Mouse (Mus musculus) midbrain, embryonic 12.5 days (tissue): ENCODE results near the gene Zfp868. TPM values are rescaled to one million over a fixed set of nuclear protein-coding genes. Genes with fewer than 3 reads are reported as not detected.
"Not testable (repeated sequence)": the region's sequence is repeated elsewhere in the genome, so short reads cannot be mapped to it uniquely, and the experiment has no call there.

ENCODE experiments used
- ATAC-seq: fragments of 200-750 bp; cut with Nextera tagmentation; 2 replicates; pipeline ENCODE4 v1.8.0; 2017; ENCODE audit warnings: low read depth, moderate TSS enrichment, moderate library complexity; ENCODE audit not compliant: low FRiP score
- H3K27ac ChIP-seq: fragments of 300-500 bp; sonication (generic); replicated peaks from 2 replicates; pipeline ENCODE4 v1.5.1; 2016; ENCODE audit warnings: mild to moderate bottlenecking
- H3K27me3 ChIP-seq: fragments of 300-500 bp; sonication (generic); 2 replicates; pipeline ENCODE4 v1.6.1; 2016; ENCODE audit warnings: mild to moderate bottlenecking
- H3K36me3 ChIP-seq: fragments of 300-500 bp; sonication (generic); 2 replicates; pipeline ENCODE4 v1.6.1; 2016
- H3K4me1 ChIP-seq: fragments of 300-500 bp; sonication (generic); 2 replicates; pipeline ENCODE4 v1.6.1; 2016
- H3K4me2 ChIP-seq: fragments of 300-500 bp; sonication (generic); replicated peaks from 2 replicates; pipeline ENCODE4 v1.6.1; 2016; ENCODE audit warnings: mild to moderate bottlenecking, moderate library complexity
- H3K4me3 ChIP-seq: fragments of 300-500 bp; sonication (generic); 2 replicates; pipeline ENCODE4 v1.5.1; 2016; ENCODE audit warnings: mild to moderate bottlenecking
- H3K9ac ChIP-seq: fragments of 300-500 bp; sonication (generic); replicated peaks from 2 replicates; pipeline ENCODE4 v1.6.1; 2016; ENCODE audit warnings: mild to moderate bottlenecking, moderate library complexity
- H3K9me3 ChIP-seq: fragments of 300-500 bp; sonication (generic); 2 replicates; pipeline ENCODE4 v1.6.1; 2016; ENCODE audit warnings: mild to moderate bottlenecking
- WGBS: fragments of 180-500 bp; shearing (Covaris S2); methylation state at CpG from one replicate; pipeline ENCODE4 v1.1.7; 2016; 5-methylcytosine and 5-hydroxymethylcytosine counted together
- polyA plus RNA-seq: library from polyadenylated mRNA; unstranded; fragments of >200 nt; fragmentation: Nextera tagmentation; extraction: Ambion mirVana; gene quantifications from 2 replicates; pipeline ENCODE4 v1.2.1, GENCODE M21; 2016

The Zfp868 gene
- 42.0 and 42.4 TPM in 2 replicates for polyA plus RNA-seq

DNA sequence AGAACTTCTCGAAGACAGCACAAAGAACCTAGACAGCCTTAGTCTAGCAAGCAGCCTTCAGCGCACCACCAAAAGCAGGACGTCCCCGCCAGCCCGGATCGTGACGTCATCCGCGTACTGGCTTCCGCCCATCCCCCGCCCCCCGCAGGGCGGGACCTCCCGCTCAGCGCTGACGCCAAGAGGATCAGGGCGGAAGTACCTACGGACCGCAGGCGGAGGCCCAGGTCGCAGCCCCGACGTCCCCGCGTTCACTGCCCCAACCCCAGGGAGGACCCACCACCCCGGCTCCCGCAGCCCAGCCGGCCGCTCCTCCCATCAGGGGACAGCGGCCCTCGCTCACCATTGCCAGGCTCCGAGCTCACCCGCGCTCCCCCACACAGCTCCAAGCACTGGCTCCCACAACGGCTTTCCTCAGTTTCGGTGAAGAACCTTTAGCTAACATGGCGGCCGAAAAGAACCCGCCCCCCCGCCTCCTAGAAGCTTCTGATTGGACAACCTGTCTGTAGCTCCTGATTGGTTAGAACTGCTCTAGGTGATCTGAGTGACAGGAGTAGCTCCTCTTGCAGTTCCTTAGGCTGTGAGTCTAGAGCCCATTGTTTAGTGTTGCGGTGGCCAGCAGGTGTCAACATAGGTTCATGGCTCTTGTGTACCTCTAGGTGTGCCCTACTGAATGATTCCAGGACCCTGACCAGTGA, at the start of gene Zfp868:
Gene Zfp868 (minus strand): TSS at position 454 of the 695 bp plus-strand sequence.
- Histone ChIP-seq H3K4me1 (peaks cover 11% of the 10 kb centered on the region), H3K36me3 (peaks cover 3% of the 10 kb centered on the region; the same call in 1 of the 2 replicates), H3K4me3 (peak within 1 kb of the TSS; percentile 82), H3K27ac (peak within 1 kb of the TSS; percentile 97), H3K9ac (peak within 1 kb of the TSS; percentile 77), H3K4me2 (peak within 1 kb of the TSS; percentile 52), H3K9me3 (no peaks in the 10 kb centered on the region), H3K27me3 (no peaks in the 10 kb centered on the region)
- peak; percentile 100 for ATAC-seq
- WGBS = under 1% methylated on average over 41 of the region's 41 CpGs

DNA sequence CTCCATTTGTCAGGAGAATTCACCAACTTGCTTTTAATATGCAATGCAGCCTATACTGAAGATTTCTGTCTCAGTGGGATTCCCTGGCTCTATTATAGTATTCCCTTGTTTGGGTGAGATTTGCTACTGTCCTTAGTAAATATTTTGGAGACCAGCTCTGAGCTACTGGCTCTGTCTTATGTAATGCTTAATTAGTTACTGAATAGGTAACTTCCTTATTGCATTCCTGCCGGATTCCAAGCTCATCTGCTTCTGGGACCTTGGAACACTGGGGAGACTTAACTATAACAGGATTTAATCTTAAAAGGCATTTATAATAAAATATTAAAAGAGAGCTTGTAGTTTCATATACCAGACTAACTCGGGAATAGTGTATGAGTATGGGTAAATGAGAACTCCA, 39.7 kb upstream of the Zfp868 start:
- 87% methylated on average over 2 of the region's 2 CpGs for WGBS

DNA sequence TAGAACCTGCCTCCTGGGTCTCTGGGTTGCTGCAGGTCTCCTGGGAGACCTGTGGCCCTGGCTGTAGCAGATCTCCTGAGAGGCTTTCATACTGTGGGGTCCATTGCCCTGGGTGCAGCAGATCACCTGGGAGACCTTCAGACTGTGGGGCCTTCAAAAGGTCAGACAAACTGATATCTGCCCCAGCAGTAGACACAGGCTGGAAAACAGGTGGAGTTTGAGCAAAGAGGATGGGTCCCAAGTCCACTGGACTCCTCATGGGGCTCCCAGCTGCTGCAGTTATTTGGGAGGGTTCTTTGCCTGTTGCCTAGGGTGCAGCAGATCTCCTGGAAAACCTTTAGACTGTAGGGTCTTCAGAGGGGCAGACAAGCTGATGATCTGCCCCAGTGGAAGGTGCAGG, 35.9 kb upstream of the Zfp868 start:
- ATAC-seq = no peak
- Histone ChIP-seq H3K27ac (no peak overlapping the region), H3K36me3 (peaks cover 31% of the 10 kb centered on the region)

More for the DNA sequence above, 39.7 kb upstream of the Zfp868 start:
- peaks cover 11% of the 10 kb centered on the region for H3K9me3 ChIP-seq
- not testable (repeated sequence) for H3K9ac ChIP-seq, H3K4me2 ChIP-seq, H3K27me3 ChIP-seq, ATAC-seq, H3K4me3 ChIP-seq, H3K4me1 ChIP-seq, H3K27ac ChIP-seq
- peaks cover 24% of the 10 kb centered on the region for H3K36me3 ChIP-seq

DNA sequence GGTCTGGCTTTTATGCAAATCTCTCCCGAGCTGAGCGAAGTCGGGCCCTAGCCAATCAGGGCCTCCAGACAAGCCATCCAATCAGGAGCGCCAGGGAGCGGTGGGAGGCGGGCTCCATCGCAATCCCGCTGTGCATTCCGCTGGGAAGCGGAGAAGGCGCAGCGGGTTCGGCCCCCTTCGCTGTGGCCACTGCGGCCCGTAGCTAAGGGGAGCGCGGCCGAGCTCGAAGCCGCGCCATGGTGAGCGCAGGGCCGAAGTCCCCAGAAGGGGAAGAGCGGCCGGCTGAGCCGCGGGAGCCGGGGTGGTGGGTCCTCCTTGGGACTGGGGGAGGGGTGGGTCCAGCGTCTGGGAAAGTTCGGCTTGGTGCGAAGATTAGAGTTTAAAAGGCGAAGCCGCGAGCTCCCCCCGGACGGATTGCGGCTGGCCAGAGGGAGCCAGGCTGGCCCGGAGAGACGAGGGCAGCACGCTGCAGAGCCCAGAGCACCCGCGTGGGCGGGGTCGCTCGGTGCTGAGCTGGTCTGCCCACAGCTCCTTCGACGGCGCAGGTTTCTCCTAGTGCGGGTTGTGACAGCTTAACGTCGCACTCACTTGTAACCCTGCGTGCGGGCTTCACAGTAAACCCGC, 29.1 kb upstream of the Zfp868 start, which contains the start of gene Zfp964:
Gene Zfp964 (plus strand): TSS at position 122 of the 624 bp plus-strand sequence.
- Histone ChIP-seq H3K27ac (peak within 1 kb of the TSS; percentile 87), H3K4me1 (peaks cover 8% of the 10 kb centered on the region), H3K27me3 (peaks cover 9% of the 10 kb centered on the region; the same call in 1 of the 2 replicates), H3K9ac (peak within 1 kb of the TSS; percentile 76), H3K36me3 (peaks cover under 1% of the 10 kb centered on the region; the same call in 1 of the 2 replicates), H3K4me3 (peak within 1 kb of the TSS; percentile 64), H3K4me2 (peak within 1 kb of the TSS; percentile 91), H3K9me3 (no peaks in the 10 kb centered on the region; the same call in 1 of the 2 replicates)
- peak; percentile 99 for ATAC-seq
- under 1% methylated on average over 55 of the region's 55 CpGs for WGBS

More for the DNA sequence above, 35.9 kb upstream of the Zfp868 start:
- Histone ChIP-seq H3K9ac (no peak overlapping the region), H3K4me3 (no peak overlapping the region), H3K4me2 (no peak overlapping the region), H3K4me1 (no peaks in the 10 kb centered on the region), H3K27me3 (no peaks in the 10 kb centered on the region), H3K9me3 (peaks cover 8% of the 10 kb centered on the region)

DNA sequence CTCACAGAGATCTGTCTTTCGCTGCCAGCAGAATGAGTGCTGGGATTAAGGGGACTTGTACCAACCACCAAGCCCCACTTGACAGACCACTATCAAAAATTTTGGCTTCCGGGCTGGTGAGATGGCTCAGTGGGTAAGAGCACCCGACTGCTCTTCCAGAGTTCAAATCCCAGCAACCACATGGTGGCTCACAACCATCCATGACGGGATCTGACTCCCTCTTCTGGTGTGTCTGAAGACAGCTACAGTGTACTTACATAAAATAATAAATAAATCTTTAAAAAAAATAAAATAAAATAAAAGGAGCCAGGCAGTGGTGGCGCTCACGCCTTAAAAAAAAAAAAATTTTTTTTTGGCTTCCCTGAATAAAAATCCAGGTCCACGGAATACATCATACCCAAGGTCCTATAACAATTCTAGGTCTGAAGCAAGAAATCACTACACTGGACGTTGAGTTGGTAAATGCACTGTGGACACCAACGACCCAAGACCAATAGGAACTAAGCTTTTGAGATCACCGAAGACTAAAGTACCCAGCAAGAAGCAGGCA, 28.5 kb upstream of the Zfp868 start:
- H3K9ac ChIP-seq = no peak overlapping the region

DNA sequence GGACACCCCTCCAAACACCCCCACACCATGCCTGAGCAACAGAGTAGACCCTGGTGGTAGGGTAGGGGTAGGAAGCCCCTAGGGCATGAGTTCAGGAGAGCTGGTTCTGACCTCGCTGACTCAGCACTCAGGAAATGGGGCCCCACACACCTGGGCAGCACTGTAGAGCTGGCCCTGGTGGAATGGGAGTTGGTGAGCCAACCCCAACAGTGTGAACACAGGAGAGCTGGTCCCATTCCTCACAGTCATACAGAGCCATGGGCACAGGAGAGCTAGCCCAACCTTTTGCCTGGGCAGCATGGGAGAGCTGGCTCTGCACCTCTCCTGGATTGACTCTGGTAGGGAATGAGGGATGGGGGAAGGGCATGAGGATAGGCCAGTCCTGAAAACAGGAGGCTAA, 7.3 kb downstream of the Zfp868 start:
- Histone ChIP-seq H3K4me1 (no peaks in the 10 kb centered on the region), H3K27me3 (no peaks in the 10 kb centered on the region), H3K4me2 (no peak overlapping the region), H3K4me3 (no peak overlapping the region), H3K36me3 (peaks cover 59% of the 10 kb centered on the region), H3K27ac (no peak overlapping the region), H3K9me3 (no peaks in the 10 kb centered on the region), H3K9ac (no peak overlapping the region)
- ATAC-seq = 0 out of 2 replicates have a peak, but pooled peaks have one; percentile 16
- WGBS = 91% methylated on average over 1 of the region's 1 CpGs

More for the DNA sequence above, 28.5 kb upstream of the Zfp868 start:
- Histone ChIP-seq H3K4me2 (peak overlapping the region; percentile 91), H3K4me1 (peaks cover 8% of the 10 kb centered on the region), H3K27me3 (peaks cover 9% of the 10 kb centered on the region; the same call in 1 of the 2 replicates), H3K4me3 (peak overlapping the region; percentile 64), H3K27ac (no peak overlapping the region), H3K9me3 (no peaks in the 10 kb centered on the region; the same call in 1 of the 2 replicates), H3K36me3 (no peaks in the 10 kb centered on the region)
- 44% methylated on average over 10 of the region's 10 CpGs for WGBS
- ATAC-seq = 0 out of 2 replicates have a peak, but pooled peaks have one; percentile 0

DNA sequence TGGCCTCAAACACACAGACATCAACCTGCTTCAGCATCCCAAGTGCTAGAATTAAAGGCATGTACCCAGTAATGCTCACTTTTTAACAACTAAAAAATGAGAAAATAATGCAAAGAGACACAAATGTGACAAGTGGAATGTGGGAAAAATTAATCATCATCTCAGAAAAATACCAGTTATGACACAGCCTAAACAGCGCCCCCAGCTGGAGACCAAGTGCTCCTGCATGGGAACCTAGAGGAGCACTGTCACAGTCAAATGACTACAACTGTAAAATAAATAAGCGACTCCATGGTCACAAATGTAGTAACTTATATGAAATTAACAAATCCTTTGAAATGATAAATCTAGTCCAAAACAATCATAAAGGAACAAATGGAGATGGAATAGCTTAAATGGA, 10.7 kb downstream of the Zfp868 start:
- no peak for ATAC-seq
- H3K36me3 ChIP-seq = peaks cover 88% of the 10 kb centered on the region
- 60% methylated on average over 2 of the region's 2 CpGs for WGBS

DNA sequence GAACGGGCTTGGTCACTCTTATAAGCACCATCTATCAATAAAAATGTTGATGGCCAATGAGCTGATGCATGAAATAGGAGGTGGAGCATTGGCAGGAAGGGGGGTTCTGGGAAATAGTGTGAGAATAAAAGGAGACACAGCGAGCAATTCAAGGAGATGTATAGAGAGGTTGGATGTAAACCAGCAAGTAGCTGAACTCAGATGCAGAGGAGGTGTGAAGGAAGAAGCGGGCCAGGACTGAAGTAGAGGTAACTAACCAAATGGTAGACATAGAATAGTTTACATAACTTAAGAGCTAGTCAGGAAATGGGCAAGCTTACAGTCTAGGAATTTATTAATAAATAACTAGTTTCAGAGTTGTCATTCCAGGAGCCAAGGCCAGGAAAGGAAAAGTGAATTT, 27.8 kb downstream of the Zfp868 start:
- not testable (repeated sequence) for H3K27me3 ChIP-seq, H3K27ac ChIP-seq, H3K4me1 ChIP-seq, H3K9ac ChIP-seq, H3K9me3 ChIP-seq, H3K36me3 ChIP-seq, H3K4me2 ChIP-seq, H3K4me3 ChIP-seq, ATAC-seq
- 90% methylated on average over 3 of the region's 3 CpGs for WGBS

More for the DNA sequence above, 10.7 kb downstream of the Zfp868 start:
- no peaks in the 10 kb centered on the region for H3K27me3 ChIP-seq
- no peaks in the 10 kb centered on the region for H3K4me1 ChIP-seq
- H3K9ac ChIP-seq = no peak overlapping the region
- H3K4me3 ChIP-seq = no peak overlapping the region
- no peak overlapping the region for H3K27ac ChIP-seq
- H3K4me2 ChIP-seq = no peak overlapping the region
- H3K9me3 ChIP-seq = no peaks in the 10 kb centered on the region

DNA sequence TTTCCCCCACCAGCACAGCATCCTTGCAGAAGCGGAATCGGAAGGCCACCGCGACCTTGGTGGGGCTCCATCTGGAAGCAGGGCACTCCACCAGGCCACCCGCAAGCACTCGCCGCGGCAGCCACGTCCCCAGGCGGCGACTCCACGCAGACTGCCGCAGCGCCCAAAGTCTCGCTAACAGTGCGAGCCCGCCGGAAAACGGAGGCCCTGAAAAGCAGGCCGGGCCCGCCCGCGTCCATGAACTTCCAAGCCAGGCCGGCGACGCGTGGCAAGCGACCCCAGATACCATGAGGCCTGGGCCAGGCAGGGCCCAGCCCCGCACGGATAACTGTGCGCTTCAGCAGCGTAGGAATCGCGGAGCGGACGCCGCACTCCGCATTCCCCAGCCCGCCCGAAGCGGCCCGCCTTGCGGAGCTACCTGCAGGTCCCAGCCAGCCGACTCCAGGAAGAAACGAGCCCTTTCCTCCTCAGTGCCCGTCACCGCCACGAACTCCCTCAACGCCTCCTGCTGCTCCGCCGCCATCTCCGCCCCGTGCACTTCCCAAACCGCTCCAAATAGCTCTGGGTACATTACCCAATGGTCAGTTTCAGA, 40.6 kb downstream of the Zfp868 start:
- WGBS = under 1% methylated on average over 54 of the region's 54 CpGs
- ATAC-seq = peak; percentile 77
- H3K9ac ChIP-seq = peak overlapping the region; percentile 65
- no peaks in the 10 kb centered on the region for H3K36me3 ChIP-seq
- H3K27ac ChIP-seq = no peak overlapping the region
- peak overlapping the region; percentile 86 for H3K4me2 ChIP-seq
- peaks cover 5% of the 10 kb centered on the region; the same call in 1 of the 2 replicates for H3K27me3 ChIP-seq
- no peaks in the 10 kb centered on the region for H3K9me3 ChIP-seq
- H3K4me1 ChIP-seq = peaks cover 2% of the 10 kb centered on the region; the same call in 1 of the 2 replicates
- H3K4me3 ChIP-seq = peak overlapping the region; percentile 49

DNA sequence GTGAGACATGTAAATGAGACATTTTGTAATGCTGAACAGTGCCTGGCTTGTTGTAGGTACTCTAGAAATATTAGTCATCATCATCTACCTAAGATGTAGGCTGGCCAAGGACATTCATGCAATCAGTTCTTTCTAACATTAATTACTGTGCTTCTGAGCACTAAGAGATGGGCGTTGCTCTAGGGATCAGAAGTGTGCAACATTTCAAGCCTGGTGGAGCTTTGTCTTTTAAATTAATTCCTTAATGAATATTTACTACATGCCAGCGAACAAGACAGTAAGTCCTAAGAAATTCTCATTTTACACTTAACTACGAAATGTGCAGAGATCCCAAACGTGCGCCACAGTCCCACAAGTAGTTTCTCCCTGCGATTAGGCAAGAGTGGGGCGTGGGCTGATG, 41.1 kb downstream of the Zfp868 start:
- H3K9me3 ChIP-seq, ATAC-seq, H3K4me1 ChIP-seq, H3K27ac ChIP-seq, H3K36me3 ChIP-seq, H3K27me3 ChIP-seq: not testable (repeated sequence)
- Histone ChIP-seq H3K4me3 (peak overlapping the region; percentile 49), H3K4me2 (peak overlapping the region; percentile 86), H3K9ac (peak overlapping the region; percentile 65)
- 17% methylated on average over 7 of the region's 7 CpGs for WGBS
